Mouse (Mus musculus) lung, postnatal 36 days (tissue): ENCODE measurements around the gene Usp6nl.

Source experiments
- DNase-seq: peaks from one replicate; pipeline ENCODE4 v3.0.0; 2022; ENCODE audit warnings: mixed read lengths

Gene Usp6nl

GRCm38 (mm10) chr2:6423661-6424550, 101.4 kb downstream of the Usp6nl start:
- DNase-seq = no peak

- no peak for DNase-seq
Observed at GRCm38 (mm10) chr2:6424851-6425250, 102.4 kb downstream of the Usp6nl start.

GRCm38 (mm10) chr2:6436085-6436950, 113.9 kb downstream of the Usp6nl start:
- peak; percentile 79 for DNase-seq

GRCm38 (mm10) chr2:6441688-6442087, 119.2 kb downstream of the Usp6nl start:
- DNase-seq = no peak

DNA sequence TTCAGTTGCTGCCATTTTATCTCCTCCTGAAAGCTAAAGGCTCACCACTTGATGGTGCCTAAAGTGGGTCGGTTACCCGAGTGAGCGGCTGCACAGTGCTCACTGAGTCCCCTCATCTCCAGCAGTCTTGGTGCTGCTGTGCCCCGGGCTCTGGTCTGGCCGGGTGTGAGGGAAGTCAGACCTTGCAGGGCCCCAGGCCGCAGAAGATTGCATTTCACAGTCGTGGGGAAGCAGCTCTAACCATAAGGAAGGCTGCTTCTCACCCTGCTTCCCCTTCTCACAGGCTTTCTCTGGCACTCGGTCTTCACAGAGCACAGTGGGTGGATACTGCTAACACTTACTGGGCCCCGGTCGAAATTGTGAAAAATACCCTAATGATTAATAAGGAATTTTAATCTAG, 119.8 kb downstream of the Usp6nl start:
- no peak for DNase-seq

DNA sequence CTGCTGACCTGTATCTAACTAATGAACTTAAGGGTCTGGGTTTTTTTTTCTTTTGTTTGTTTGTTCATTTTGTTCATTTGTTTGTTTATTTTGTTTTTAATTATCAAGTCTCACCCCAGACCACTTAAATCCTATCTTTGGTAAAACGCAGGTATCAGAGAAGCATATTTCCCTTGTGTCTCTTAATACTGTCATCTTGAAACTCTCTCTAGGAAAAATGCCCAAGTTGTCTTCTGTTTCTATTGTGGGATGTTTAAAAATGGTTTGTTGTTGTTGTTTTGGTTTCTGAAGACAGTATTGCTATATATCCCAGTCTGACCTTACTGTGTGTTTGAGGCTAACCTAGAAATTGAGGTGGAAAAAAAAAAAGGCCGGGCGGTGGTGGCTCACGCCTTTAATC, 121.5 kb downstream of the Usp6nl start:
- DNase-seq = no peak

DNA sequence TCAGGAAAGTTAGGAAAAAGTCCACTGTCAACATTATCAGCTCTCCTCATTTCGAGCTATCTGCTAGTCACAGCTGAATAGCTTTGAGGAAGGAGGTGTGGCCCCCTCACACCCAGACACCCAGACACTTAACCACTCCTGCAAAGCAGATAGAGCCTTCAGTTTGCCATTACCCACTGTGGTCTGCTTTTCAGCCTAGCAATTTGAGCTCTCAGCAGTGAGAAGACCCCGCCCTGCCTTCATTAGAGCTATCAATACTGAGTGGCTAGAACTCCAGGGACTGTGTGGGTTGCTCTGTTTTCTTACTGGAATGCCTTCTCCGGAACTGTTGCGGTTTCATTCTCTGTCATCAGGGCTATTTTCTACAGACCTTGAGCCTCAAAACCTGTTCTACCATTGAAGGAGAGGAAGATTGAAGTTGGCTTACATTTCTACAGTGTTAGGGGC, 122.3 kb downstream of the Usp6nl start:
- no peak for DNase-seq

- DNase-seq = no peak
Observed at GRCm38 (mm10) chr2:6445858-6446257, 123.4 kb downstream of the Usp6nl start.

- DNase-seq = no peak
Observed at GRCm38 (mm10) chr2:6448880-6449279, 126.4 kb downstream of the Usp6nl start.

- DNase-seq = no peak
Observed at GRCm38 (mm10) chr2:6449656-6450055, 127.2 kb downstream of the Usp6nl start.

GRCm38 (mm10) chr2:6450544-6450943, 128.1 kb downstream of the Usp6nl start:
- DNase-seq = no peak

DNA sequence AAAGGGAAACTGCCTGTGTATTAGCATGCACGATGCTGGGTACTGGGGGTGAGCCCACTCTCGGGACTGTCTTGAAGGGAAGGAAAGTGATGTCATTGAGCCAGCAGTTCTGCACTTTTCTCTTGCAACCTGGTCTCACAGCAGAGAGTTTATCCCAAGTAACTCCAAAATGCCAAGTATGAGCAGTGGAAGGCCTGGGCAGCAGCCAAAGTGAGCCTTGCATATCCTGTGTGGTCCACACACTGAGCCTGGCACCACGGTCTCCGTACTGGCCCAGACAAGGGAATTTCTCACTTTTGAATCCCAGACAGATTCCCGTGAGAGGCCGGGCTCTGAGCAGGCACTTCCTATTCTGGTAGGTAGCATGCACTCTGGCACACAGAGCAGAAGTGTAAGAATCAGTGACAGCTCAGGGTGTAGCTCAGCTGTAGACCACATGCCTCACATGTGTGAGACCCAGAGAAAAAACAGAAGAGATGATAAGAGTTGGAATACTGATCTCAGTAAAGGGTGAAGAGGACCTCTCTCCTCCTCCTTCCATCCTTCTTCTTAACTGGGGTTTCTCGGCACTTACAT, 132.6 kb downstream of the Usp6nl start:
- DNase-seq = no peak

DNA sequence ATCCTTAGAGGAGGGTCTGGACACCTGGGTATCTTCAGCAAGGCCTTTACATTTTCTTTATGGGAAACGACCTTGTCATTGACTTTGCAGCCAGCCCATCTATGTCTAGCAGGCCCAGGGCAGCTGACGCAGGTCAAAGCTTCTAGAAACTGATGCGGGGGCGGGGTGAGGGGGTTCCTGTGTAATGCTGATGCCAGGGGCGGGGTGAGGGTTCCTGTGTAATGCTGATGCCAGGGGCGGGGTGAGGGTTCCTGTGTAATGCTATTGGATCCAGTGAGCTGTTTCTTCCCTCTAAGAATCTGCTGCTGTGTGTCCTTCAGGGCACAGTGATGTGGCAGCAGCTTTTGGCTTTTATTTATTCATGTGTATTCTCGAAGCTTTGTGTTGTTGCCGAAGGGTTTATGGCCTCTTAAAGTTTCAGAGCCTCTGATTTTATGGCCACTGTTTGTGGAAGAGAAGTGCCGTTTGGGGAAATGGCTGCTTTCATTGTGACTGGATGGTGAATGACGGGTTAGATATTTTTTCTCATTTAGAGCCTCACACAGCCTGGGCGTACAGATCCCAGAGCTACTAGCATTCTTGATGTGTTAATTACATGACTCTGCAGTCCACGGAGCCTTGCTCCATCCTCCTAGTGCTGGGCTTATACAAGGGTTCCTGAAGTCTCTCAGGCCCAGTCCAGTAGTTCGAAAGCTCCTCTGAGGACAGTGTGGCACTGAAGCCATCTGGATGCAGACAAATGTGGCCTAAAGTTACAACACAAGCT, 137.0 kb downstream of the Usp6nl start:
- peak; percentile 92 for DNase-seq

- DNase-seq = no peak
Observed at GRCm38 (mm10) chr2:6462306-6462705, 139.8 kb downstream of the Usp6nl start.

- DNase-seq = peak; percentile 76
Observed at GRCm38 (mm10) chr2:6463772-6464661, 141.6 kb downstream of the Usp6nl start.

DNA sequence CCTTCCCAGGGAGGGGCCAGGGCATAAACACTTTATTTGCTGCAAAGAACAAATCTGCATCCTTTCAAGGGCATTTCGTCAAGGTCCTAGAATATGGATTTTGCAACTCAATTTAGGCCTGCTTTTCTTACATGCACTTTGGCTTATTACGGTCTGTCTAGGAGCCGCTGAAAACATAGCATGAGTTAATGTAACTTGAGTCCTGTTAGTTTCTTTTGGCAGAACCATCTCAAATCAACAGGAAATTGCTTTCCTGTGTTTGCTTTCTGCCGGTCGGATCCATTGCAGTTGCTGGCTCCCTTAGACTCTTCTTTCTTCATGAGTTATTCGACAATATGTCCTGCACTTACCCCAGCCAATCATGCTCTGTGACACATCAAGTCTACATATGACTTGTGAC, 143.9 kb downstream of the Usp6nl start:
- no peak for DNase-seq

DNA sequence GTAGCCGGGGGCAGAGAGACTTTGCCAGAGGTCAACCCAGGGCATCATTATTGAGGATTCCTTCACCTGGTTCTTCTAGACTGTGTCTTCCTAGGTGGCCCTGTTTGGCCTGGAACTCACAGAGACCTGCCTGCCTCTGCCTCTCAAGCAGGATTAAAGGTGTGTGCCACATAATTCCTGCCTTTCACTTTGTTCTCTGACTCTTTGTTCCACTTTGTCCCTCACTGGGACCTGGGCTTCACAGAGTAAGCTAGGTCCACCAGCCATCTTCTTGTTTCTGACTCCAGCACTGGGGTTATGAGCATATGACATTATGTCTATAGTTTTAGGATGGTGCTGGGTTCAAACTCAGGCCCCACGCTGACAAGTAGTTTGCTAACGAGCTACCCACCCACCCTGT, 144.9 kb downstream of the Usp6nl start:
- no peak for DNase-seq

- DNase-seq = peak; percentile 91
Observed at GRCm38 (mm10) chr2:6469164-6469563, 146.7 kb downstream of the Usp6nl start.

- DNase-seq = no peak
Observed at GRCm38 (mm10) chr2:6471110-6471611, 148.7 kb downstream of the Usp6nl start.

DNA sequence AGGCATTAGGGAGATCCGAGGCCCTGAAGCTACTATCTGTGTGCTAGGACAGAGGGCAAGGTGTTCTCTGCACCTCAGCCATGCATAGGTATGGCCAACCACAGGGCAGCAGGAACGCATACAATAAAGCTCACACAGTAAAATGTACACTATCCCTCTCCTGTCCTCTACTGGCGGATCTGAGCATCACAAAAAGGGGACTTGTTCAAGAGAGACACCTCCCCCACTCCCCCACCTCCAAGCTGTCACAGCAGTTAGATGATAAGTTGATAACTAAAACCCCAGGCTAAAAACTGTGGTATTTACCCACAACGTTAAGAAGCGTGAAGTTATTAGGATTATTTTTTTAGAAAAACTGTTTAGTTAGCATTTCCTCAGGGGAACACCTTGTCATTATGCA, 151.4 kb downstream of the Usp6nl start:
- DNase-seq = no peak

- DNase-seq = no peak
Observed at GRCm38 (mm10) chr2:6477884-6478283, 155.4 kb downstream of the Usp6nl start.
